Mouse (Mus musculus) megakaryocyte, adult 5-6 weeks (primary cell): ENCODE measurements around the gene Krtap16-1. TPM values are rescaled to one million over a fixed set of nuclear protein-coding genes. Genes with fewer than 3 reads are reported as not detected.

Experiments used
- ATAC-seq: 2 replicates; pipeline ENCODE4 v1.8.0; 2016; ENCODE audit warnings: mild to moderate bottlenecking, inconsistent platforms; ENCODE audit not compliant: poor library complexity, severe bottlenecking
- total RNA-seq, 2 experiments: library from RNA; stranded (forward) in 1 of 2; stranded (reverse) in 1 of 2; fragments of 153-499, 151-499 nt in 1 of 2; fragments of 221-1000, 200-1000 nt in 1 of 2; gene quantifications; 2 replicates each; pipeline versions ENCODE4 v1.2.3 to v1.2.4; 2015 to 2017

The Krtap16-1 gene
- total RNA-seq, 2 experiments from 2014 or later: not detected

- no peak for ATAC-seq
Measured at GRCm38 (mm10) chr11:99965961-99966360, 20.4 kb downstream of the Krtap16-1 start.

DNA sequence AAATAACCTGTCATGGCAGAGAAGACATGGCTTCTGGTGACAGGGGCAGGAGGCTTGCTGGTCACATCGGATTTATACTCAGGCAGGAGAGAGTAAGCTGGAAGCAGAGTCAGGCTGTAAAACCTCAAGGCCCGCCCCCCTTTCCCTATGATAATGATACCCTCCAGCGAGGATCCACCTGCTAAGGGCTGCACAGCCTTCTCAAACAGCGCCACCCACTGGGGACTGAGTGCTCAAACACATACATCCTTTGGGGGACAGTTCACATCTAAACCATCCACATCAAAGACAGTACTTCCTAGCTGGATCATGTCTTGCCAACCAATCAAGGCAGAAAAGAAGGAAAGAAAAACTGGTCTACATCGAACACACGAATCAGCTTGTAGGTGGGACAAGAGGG lies 22.2 kb downstream of the Krtap16-1 start:
- ATAC-seq: no peak

- ATAC-seq: no peak
Measured at GRCm38 (mm10) chr11:99948175-99948574, 38.2 kb downstream of the Krtap16-1 start, which contains the start of gene Krtap9-5. Gene Krtap9-5 (plus strand): TSS chr11:99948475.

DNA sequence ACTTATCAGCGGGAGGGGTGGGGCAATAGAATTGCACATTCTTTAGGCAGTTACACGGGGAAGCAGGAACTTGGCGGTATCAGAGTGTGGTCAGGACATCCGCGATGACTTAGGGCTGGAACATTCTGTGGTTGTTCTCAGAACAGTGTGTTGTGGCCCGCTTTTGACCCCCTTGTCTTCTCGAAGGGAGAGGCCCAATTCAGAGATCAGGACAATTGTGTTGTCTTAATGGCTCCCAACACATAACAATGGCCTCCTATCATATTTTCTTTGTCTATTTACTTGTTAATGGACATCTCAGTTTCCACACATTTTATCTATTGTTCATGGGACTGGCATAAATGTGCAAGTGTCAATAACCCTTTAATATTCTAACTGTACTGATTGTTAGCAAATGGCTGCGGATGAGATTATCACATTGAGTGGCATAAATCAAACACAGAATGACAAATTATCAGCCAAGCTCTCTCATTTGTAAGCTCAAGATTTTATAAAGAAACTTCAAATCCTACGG lies 48.6 kb downstream of the Krtap16-1 start:
- ATAC-seq: no peak

DNA sequence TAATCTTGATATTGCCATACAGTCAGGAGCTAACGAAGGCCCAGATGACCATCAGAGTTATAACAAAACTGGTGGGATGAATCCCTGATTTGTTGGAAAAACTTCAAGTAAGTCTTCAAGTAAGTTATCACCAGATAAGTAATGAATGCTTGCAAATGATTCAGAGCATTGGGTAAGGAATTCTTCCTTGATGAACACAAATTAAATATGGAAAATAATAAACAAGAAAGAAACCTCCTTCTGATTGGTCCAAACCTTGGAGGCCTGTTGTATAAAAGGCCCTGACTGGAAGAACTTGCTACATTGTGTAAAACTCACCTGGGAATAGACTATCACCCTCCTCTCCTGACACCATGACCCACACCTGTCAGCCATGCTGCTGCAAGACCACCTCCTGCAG lies 50.4 kb downstream of the Krtap16-1 start, which contains the start of gene Krtap31-2:
Gene Krtap31-2 (plus strand): TSS at position 301 of the 400 bp plus-strand sequence.
- no peak for ATAC-seq

Other genes starting within 250 kb of the Krtap16-1 start
Only the 30 nearest of the 32 such genes appear.
- not detected in 2 replicates for gene Krtap4-8, start 205.9 kb downstream of the Krtap16-1 start, total RNA-seq (2015)
- not detected in 2 replicates for gene Krtap4-8, start 205.9 kb downstream of the Krtap16-1 start, total RNA-seq (2017)
- not detected in 2 replicates for gene Krtap4-9, start 201.4 kb downstream of the Krtap16-1 start, total RNA-seq (2015)
- not detected in 2 replicates for gene Krtap4-9, start 201.4 kb downstream of the Krtap16-1 start, total RNA-seq (2017)
- gene Gm11596, start 193.1 kb downstream of the Krtap16-1 start, total RNA-seq (2015): not detected in 2 replicates
- gene Gm11596, start 193.1 kb downstream of the Krtap16-1 start, total RNA-seq (2017): not detected in 2 replicates
- not detected in 2 replicates for gene Gm11569, start 187.7 kb downstream of the Krtap16-1 start, total RNA-seq (2015)
- not detected in 2 replicates for gene Gm11569, start 187.7 kb downstream of the Krtap16-1 start, total RNA-seq (2017)
- gene Gm11554, start 182.2 kb downstream of the Krtap16-1 start, total RNA-seq (2015): not detected in 2 replicates
- gene Gm11554, start 182.2 kb downstream of the Krtap16-1 start, total RNA-seq (2017): not detected in 2 replicates
- gene Krtap4-13, start 176.7 kb downstream of the Krtap16-1 start, total RNA-seq (2015): not detected in 2 replicates
- not detected in 2 replicates for gene Krtap4-13, start 176.7 kb downstream of the Krtap16-1 start, total RNA-seq (2017)
- gene Gm11564, start 170.9 kb downstream of the Krtap16-1 start, total RNA-seq (2015): not detected in 2 replicates
- not detected in 2 replicates for gene Gm11564, start 170.9 kb downstream of the Krtap16-1 start, total RNA-seq (2017)
- not detected in 2 replicates for gene 2300003K06Rik, start 148.5 kb downstream of the Krtap16-1 start, total RNA-seq (2015)
- gene 2300003K06Rik, start 148.5 kb downstream of the Krtap16-1 start, total RNA-seq (2017): not detected in 2 replicates
- gene Krtap4-16, start 135.0 kb downstream of the Krtap16-1 start, total RNA-seq (2015): not detected in 2 replicates
- not detected in 2 replicates for gene Krtap4-16, start 135.0 kb downstream of the Krtap16-1 start, total RNA-seq (2017)
- gene Gm11568, start 128.7 kb downstream of the Krtap16-1 start, total RNA-seq (2015): not detected in 2 replicates
- not detected in 2 replicates for gene Gm11568, start 128.7 kb downstream of the Krtap16-1 start, total RNA-seq (2017)
- gene Gm11559, start 122.1 kb downstream of the Krtap16-1 start, total RNA-seq (2015): not detected in 2 replicates
- gene Gm11559, start 122.1 kb downstream of the Krtap16-1 start, total RNA-seq (2017): not detected in 2 replicates
- not detected in 2 replicates for gene Krtap9-1, start 113.2 kb downstream of the Krtap16-1 start, total RNA-seq (2015)
- gene Krtap9-1, start 113.2 kb downstream of the Krtap16-1 start, total RNA-seq (2017): not detected in 2 replicates
- gene Gm11567, start 107.4 kb downstream of the Krtap16-1 start, total RNA-seq (2015): not detected in 2 replicates
- not detected in 2 replicates for gene Gm11567, start 107.4 kb downstream of the Krtap16-1 start, total RNA-seq (2017)
- not detected in 2 replicates for gene Krtap31-1, start 78.7 kb downstream of the Krtap16-1 start, total RNA-seq (2015)
- not detected in 2 replicates for gene Krtap31-1, start 78.7 kb downstream of the Krtap16-1 start, total RNA-seq (2017)
- gene Gm11565, start 71.8 kb downstream of the Krtap16-1 start, total RNA-seq (2015): not detected in 2 replicates
- not detected in 2 replicates for gene Gm11565, start 71.8 kb downstream of the Krtap16-1 start, total RNA-seq (2017)
- not detected in 2 replicates for gene Krtap31-2, start 50.3 kb downstream of the Krtap16-1 start, total RNA-seq (2015)
- gene Krtap31-2, start 50.3 kb downstream of the Krtap16-1 start, total RNA-seq (2017): not detected in 2 replicates
- gene Krtap9-5, start 38.1 kb downstream of the Krtap16-1 start, total RNA-seq (2015): not detected in 2 replicates
- gene Krtap9-5, start 38.1 kb downstream of the Krtap16-1 start, total RNA-seq (2017): not detected in 2 replicates
- not detected in 2 replicates for gene Krtap29-1, start 7.5 kb downstream of the Krtap16-1 start, total RNA-seq (2015)
- not detected in 2 replicates for gene Krtap29-1, start 7.5 kb downstream of the Krtap16-1 start, total RNA-seq (2017)
- gene Krtap17-1, start 7.4 kb upstream of the Krtap16-1 start, total RNA-seq (2015): not detected in 2 replicates
- gene Krtap17-1, start 7.4 kb upstream of the Krtap16-1 start, total RNA-seq (2017): not detected in 2 replicates
- not detected in 2 replicates for gene Krt33a, start 29.6 kb upstream of the Krtap16-1 start, total RNA-seq (2015)
- not detected in 2 replicates for gene Krt33a, start 29.6 kb upstream of the Krtap16-1 start, total RNA-seq (2017)
- not detected in 2 replicates for gene Krt33b, start 43.3 kb upstream of the Krtap16-1 start, total RNA-seq (2015)
- gene Krt33b, start 43.3 kb upstream of the Krtap16-1 start, total RNA-seq (2017): not detected in 2 replicates
- not detected in 2 replicates for gene Krt34, start 55.0 kb upstream of the Krtap16-1 start, total RNA-seq (2015)
- gene Krt34, start 55.0 kb upstream of the Krtap16-1 start, total RNA-seq (2017): not detected in 2 replicates
- not detected in 2 replicates for gene Krt31, start 64.0 kb upstream of the Krtap16-1 start, total RNA-seq (2015)
- gene Krt31, start 64.0 kb upstream of the Krtap16-1 start, total RNA-seq (2017): not detected in 2 replicates
- not detected in 2 replicates for gene Krt32, start 101.6 kb upstream of the Krtap16-1 start, total RNA-seq (2015)
- gene Krt32, start 101.6 kb upstream of the Krtap16-1 start, total RNA-seq (2017): not detected in 2 replicates
- gene Krt35, start 109.6 kb upstream of the Krtap16-1 start, total RNA-seq (2015): not detected in 2 replicates
- gene Krt35, start 109.6 kb upstream of the Krtap16-1 start, total RNA-seq (2017): not detected in 2 replicates
- not detected in 2 replicates for gene Krt36, start 119.0 kb upstream of the Krtap16-1 start, total RNA-seq (2015)
- gene Krt36, start 119.0 kb upstream of the Krtap16-1 start, total RNA-seq (2017): not detected in 2 replicates
- not detected in 2 replicates for gene Krt13, start 135.0 kb upstream of the Krtap16-1 start, total RNA-seq (2015)
- gene Krt13, start 135.0 kb upstream of the Krtap16-1 start, total RNA-seq (2017): not detected in 2 replicates
- gene Krt15, start 149.3 kb upstream of the Krtap16-1 start, total RNA-seq (2015): not detected in 2 replicates
- not detected in 2 replicates for gene Krt15, start 149.3 kb upstream of the Krtap16-1 start, total RNA-seq (2017)
- gene Krt19, start 162.1 kb upstream of the Krtap16-1 start, total RNA-seq (2015): not detected in 2 replicates
- not detected in 2 replicates for gene Krt19, start 162.1 kb upstream of the Krtap16-1 start, total RNA-seq (2017)
- not detected in 2 replicates for gene Krt9, start 206.6 kb upstream of the Krtap16-1 start, total RNA-seq (2015)
- gene Krt9, start 206.6 kb upstream of the Krtap16-1 start, total RNA-seq (2017): 0.04 TPM in 1 of 2 replicates, not detected in the other